Mouse (Mus musculus) CH12.LX (cell line): ENCODE results near the gene Ptpn5. TPM values are rescaled to one million over a fixed set of nuclear protein-coding genes. Genes with fewer than 3 reads are reported as not detected.

Experiments
- DNase-seq: peaks from one replicate; pipeline ENCODE4 v3.0.0-alpha.2; 2013; ENCODE audit errors: extremely low read depth
- H3K27ac ChIP-seq: 2 replicates; pipeline ENCODE4 v1.5.1; 2012; ENCODE audit warnings: low read depth, mild to moderate bottlenecking, control low read depth, moderate library complexity; ENCODE audit not compliant: insufficient read depth
- H3K27me3 ChIP-seq: replicated peaks from 2 replicates; pipeline ENCODE3; 2012; ENCODE audit warnings: inconsistent platforms
- H3K36me3 ChIP-seq, 2 experiments: replicated peaks in 1 of 2; 2 replicates each; pipeline versions ENCODE3 to v1.6.1; 2012; ENCODE audit warnings: inconsistent platforms in 1 of 2, low read length in 1 of 2, mild to moderate bottlenecking in 1 of 2, mixed read lengths in 1 of 2, moderate library complexity in 1 of 2; ENCODE audit not compliant: control insufficient read depth in 1 of 2, insufficient read depth in 1 of 2
- H3K4me1 ChIP-seq, 2 experiments: 2 replicates each; pipeline ENCODE4 v1.6.1; 2012; ENCODE audit warnings: inconsistent platforms in 1 of 2, moderate library complexity in 1 of 2; ENCODE audit not compliant: insufficient read depth in 2 of 2, control insufficient read depth in 1 of 2
- H3K4me2 ChIP-seq: 2 replicates; pipeline ENCODE4 v1.6.1; 2012; ENCODE audit warnings: low read depth, mild to moderate bottlenecking, control low read depth; ENCODE audit not compliant: poor library complexity, insufficient read depth, severe bottlenecking
- H3K4me3 ChIP-seq, 3 experiments: fragments of 150-350 bp in 1 of 3; sonication (generic) in 1 of 3; replicated peaks in 1 of 3; 2 replicates each; pipeline versions ENCODE3 to v1.5.1; 2011 to 2012; ENCODE audit warnings: low read depth in 2 of 3, low read length in 2 of 3, mild to moderate bottlenecking in 2 of 3, moderate library complexity in 2 of 3, control low read depth in 1 of 3, improper control_type of control experiment in 1 of 3, inconsistent platforms in 1 of 3, mixed read lengths in 1 of 3; ENCODE audit not compliant: poor library complexity in 1 of 3
- H3K79me2 ChIP-seq: replicated peaks from 2 replicates; pipeline ENCODE4 v1.6.1; 2012; ENCODE audit warnings: mild to moderate bottlenecking, moderate library complexity; ENCODE audit not compliant: control insufficient read depth, poor library complexity, insufficient read depth, severe bottlenecking; ENCODE audit errors: extremely low read depth
- H3K9ac ChIP-seq: 2 replicates; pipeline ENCODE4 v1.6.1; 2012; ENCODE audit warnings: low read depth, mild to moderate bottlenecking, control low read depth, moderate library complexity; ENCODE audit not compliant: insufficient read depth
- H3K9me3 ChIP-seq: replicated peaks from 2 replicates; pipeline ENCODE3; 2012; ENCODE audit warnings: low read length, inconsistent platforms, mixed read lengths
- BHLHE40 ChIP-seq: IDR thresholded peaks from 2 replicates; pipeline ENCODE4 v1.6.1; 2011; ENCODE audit warnings: mild to moderate bottlenecking, low read depth, low read length, improper control_type of control experiment
- CHD2 ChIP-seq: IDR thresholded peaks from 2 replicates; pipeline ENCODE4 v1.6.1; 2011; ENCODE audit warnings: low read length, improper control_type of control experiment
- CTCF ChIP-seq, 2 experiments: IDR thresholded peaks in 1 of 2; conservative IDR thresholded peaks in 1 of 2; 2 replicates each; pipeline ENCODE4 v1.5.1; 2011 to 2012; ENCODE audit warnings: low read depth in 2 of 2, low read length in 2 of 2, improper control_type of control experiment in 1 of 2, inconsistent platforms in 1 of 2, mild to moderate bottlenecking in 1 of 2, moderate library complexity in 1 of 2
- HCFC1 ChIP-seq: IDR thresholded peaks from 2 replicates; pipeline ENCODE4 v1.6.1; 2012; ENCODE audit warnings: low read depth, mild to moderate bottlenecking, inconsistent platforms, low read length, improper control_type of control experiment
- JUN ChIP-seq: IDR thresholded peaks from 2 replicates; pipeline ENCODE4 v1.6.1; 2011; ENCODE audit warnings: low read depth, mild to moderate bottlenecking, low read length, improper control_type of control experiment, moderate library complexity; ENCODE audit not compliant: insufficient read depth
- KAT2A ChIP-seq: IDR thresholded peaks from 2 replicates; pipeline ENCODE4 v1.6.1; 2012; ENCODE audit warnings: low read length, improper control_type of control experiment, inconsistent platforms; ENCODE audit not compliant: insufficient replicate concordance
- MAX ChIP-seq: IDR thresholded peaks from 2 replicates; pipeline ENCODE4 v1.6.1; 2011; ENCODE audit warnings: low read length, improper control_type of control experiment
- MAZ ChIP-seq: IDR thresholded peaks from 2 replicates; pipeline ENCODE4 v1.6.1; 2012; ENCODE audit warnings: low read depth, mild to moderate bottlenecking, inconsistent platforms, low read length, improper control_type of control experiment, moderate library complexity
- MEF2A ChIP-seq: IDR thresholded peaks from 2 replicates; pipeline ENCODE4 v1.6.1; 2014; ENCODE audit warnings: low read depth, mild to moderate bottlenecking, inconsistent platforms, low read length, improper control_type of control experiment, borderline replicate concordance
- NELFE ChIP-seq: IDR thresholded peaks from 2 replicates; pipeline ENCODE4 v1.6.1; 2011; ENCODE audit warnings: low read depth, low read length, improper control_type of control experiment
- NRF1 ChIP-seq: IDR thresholded peaks from 2 replicates; pipeline ENCODE4 v1.6.1; 2014; ENCODE audit warnings: low read depth, mild to moderate bottlenecking, inconsistent platforms, low read length, improper control_type of control experiment, moderate library complexity
- PAX5 ChIP-seq: IDR thresholded peaks from 2 replicates; pipeline ENCODE4 v1.6.1; 2012; ENCODE audit warnings: low read length, inconsistent platforms, mixed read lengths
- POLR2A ChIP-seq: IDR thresholded peaks from 2 replicates; pipeline ENCODE4 v1.6.1; 2011; ENCODE audit warnings: low read depth, mild to moderate bottlenecking, improper control_type of control experiment, low read length
- RCOR1 ChIP-seq: conservative IDR thresholded peaks from 2 replicates; pipeline ENCODE4 v1.6.1; 2012; ENCODE audit warnings: low read depth, mild to moderate bottlenecking, inconsistent platforms, low read length, improper control_type of control experiment
- SIN3A ChIP-seq: IDR thresholded peaks from 2 replicates; pipeline ENCODE4 v1.6.1; 2012; ENCODE audit warnings: low read length, improper control_type of control experiment, inconsistent platforms
- SMC3 ChIP-seq: IDR thresholded peaks from 2 replicates; pipeline ENCODE4 v1.6.1; 2011; ENCODE audit warnings: low read depth, low read length, improper control_type of control experiment
- USF1 ChIP-seq: IDR thresholded peaks from 2 replicates; pipeline ENCODE4 v1.6.1; 2014; ENCODE audit warnings: low read depth, mild to moderate bottlenecking, inconsistent platforms, low read length, improper control_type of control experiment
- ZNF384 ChIP-seq: IDR thresholded peaks from 2 replicates; pipeline ENCODE4 v1.6.1; 2012; ENCODE audit warnings: low read depth, low read length, improper control_type of control experiment, inconsistent platforms
- dilution Hi-C: fragments of 300-500 bp; cut with MboI; formaldehyde crosslinking; loops from 2 replicates; pipeline ENCODE4 v1.14.3; 2020; ENCODE audit warnings: low sequenced_read_pairs; ENCODE audit not compliant: extremely low pct_unique_long_range_greater_than_20kb, extremely low pct_ligation_motif_present
- in situ Hi-C: fragments of 300-500 bp; cut with MboI; formaldehyde crosslinking; loops from 3 replicates; pipeline ENCODE4 v1.14.3; 2019; ENCODE audit warnings: low sequenced_read_pairs, low pct_ligation_motif_present, low pct_unique_long_range_greater_than_20kb, mixed read lengths
- polyA plus RNA-seq: library from polyadenylated mRNA; unstranded; fragments of >175 nt; gene quantifications from 2 replicates; pipeline ENCODE4 v1.2.1, GENCODE M21; 2012; ENCODE audit warnings: low read depth; ENCODE audit not compliant: insufficient read length
- total RNA-seq, 2 experiments: library from RNA; depleted of rRNA; stranded (reverse); fragments of 300-350 nt in 1 of 2; fragments of >200 nt in 1 of 2; gene quantifications; 2 replicates each; pipeline ENCODE4 v1.2.3; 2012 to 2014

Ptpn5 gene
- total and polyA plus RNA-seq, 3 experiments: 0.90 to 3.4 (median 1.9) TPM

GRCm38 (mm10) chr7:47132180-47132930 is 1.1 kb downstream of the Ptpn5 start:
- Histone ChIP-seq H3K9me3 (peaks cover 2% of the 10 kb centered on the region), H3K9ac (peak overlapping the region; percentile 23; the same call in 1 of the 2 replicates), H3K27me3 (no peaks in the 10 kb centered on the region), H3K4me3 (peak overlapping the region in 2 of 3 experiments; percentile 10 to 53), H3K4me1 (peaks cover 1 to 4% of the 10 kb centered on the region in 2 experiments), H3K36me3 (no peaks in the 10 kb centered on the region), H3K27ac (no peak overlapping the region), H3K4me2 (peak overlapping the region; percentile 89), H3K79me2 (no peaks in the 10 kb centered on the region)
- TF ChIP-seq RCOR1 (no peak), CHD2 (no peak), NRF1 (no peak), MEF2A (no peak), HCFC1 (no peak), POLR2A (no peak), BHLHE40 (no peak), CTCF (conservative IDR thresholded peaks at IDR 0.05 in 1 of 2, IDR thresholded peaks at IDR 0.05 in 1 of 2; ENCODE audit: low read depth in 2 of 2, low read length in 2 of 2) (no peak), NELFE (no peak), KAT2A (no peak), USF1 (no peak), MAZ (no peak), ZNF384 (no peak), MAX (no peak), JUN (no peak)
- dilution Hi-C loops: no loop called here
- in situ Hi-C loops: no loop called here
- DNase-seq: no peak

GRCm38 (mm10) chr7:47131840-47132179 is 1.7 kb downstream of the Ptpn5 start:
- peaks cover 7 to 9% of the 10 kb centered on the region in 2 experiments for H3K4me1 ChIP-seq
- DNase-seq: no peak
- no peaks in the 10 kb centered on the region for H3K79me2 ChIP-seq
- no peak overlapping the region for H3K4me3 ChIP-seq
- no peak overlapping the region for H3K27ac ChIP-seq
- peak overlapping the region; percentile 89 for H3K4me2 ChIP-seq
- in situ Hi-C loops (no loop called here), dilution Hi-C loops (no loop called here)
- H3K27me3 ChIP-seq: no peaks in the 10 kb centered on the region
- no peaks in the 10 kb centered on the region for H3K36me3 ChIP-seq
- no peak overlapping the region for H3K9ac ChIP-seq
- peaks cover 2% of the 10 kb centered on the region for H3K9me3 ChIP-seq
- TF ChIP-seq MEF2A (no peak), MAZ (no peak), BHLHE40 (no peak), MAX (no peak), HCFC1 (no peak), SMC3 (no peak), SIN3A (no peak), PAX5 (no peak)
